Mouse (Mus musculus) ovary, postnatal 36 days (tissue): ENCODE results near the gene Mlst8.
"Not testable (repeated sequence)": the region's sequence is repeated elsewhere in the genome, so short reads cannot be mapped to it uniquely, and the experiment has no call there.

ENCODE experiments used
- DNase-seq: peaks from one replicate; pipeline ENCODE4 v3.0.0; 2022; ENCODE audit warnings: low spot score, mixed read lengths

Gene Mlst8

DNA sequence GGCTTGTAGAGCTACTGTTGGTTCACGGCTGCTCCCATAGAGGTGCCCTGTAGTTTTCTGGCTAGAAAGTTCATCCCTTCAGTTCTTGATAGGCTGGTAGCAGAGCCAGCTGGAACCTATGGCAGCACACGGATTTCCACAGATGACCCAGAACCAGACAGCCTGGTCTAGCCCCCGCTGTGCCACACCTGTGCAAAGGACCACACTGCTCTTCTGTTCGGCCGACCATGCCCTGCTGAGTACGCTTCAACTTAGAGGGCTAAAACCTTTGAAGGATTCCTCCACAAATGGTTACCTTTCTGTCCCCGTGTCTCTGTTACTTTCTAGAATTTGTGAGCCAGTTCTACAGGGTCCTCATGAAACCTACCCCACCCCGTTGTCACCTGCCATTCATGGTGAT, 53.6 kb downstream of the Mlst8 start:
- not testable (repeated sequence) for DNase-seq

DNA sequence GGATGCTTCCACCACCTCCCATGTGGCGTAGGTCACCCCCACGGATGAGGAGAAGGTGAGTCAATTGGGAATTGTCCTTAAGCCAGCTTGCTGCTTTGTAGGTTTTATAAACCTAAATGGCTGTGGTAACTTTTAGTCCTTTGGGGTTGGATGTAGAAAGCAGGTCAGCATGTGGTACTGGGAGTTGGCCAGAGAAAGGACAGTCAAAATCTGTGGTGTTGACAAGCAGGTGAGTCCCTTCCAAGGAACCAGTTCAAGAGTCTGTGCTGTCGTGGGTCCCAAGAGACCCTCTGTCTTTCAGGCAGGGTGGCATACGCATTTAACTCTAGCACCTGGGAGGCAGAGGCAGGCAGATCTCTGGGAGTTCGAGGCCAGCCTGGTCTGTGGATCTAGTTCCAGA, 54.4 kb downstream of the Mlst8 start:
- no peak for DNase-seq
